ENCODE assay signal across 9 mouse cellular contexts in genomic region chr12:86768986-86769580, GRCm38 (mm10). TPM values are rescaled to one million over a fixed set of nuclear protein-coding genes. Genes with fewer than 3 reads are reported as not detected.
DNase-seq lines count a peak whose midpoint lies in the region; ATAC-seq and TF ChIP-seq lines count a peak whose summit lies in the region.
"Had no signal": no experiment of that assay in that cellular context is flagged by ENCODE, and none has a peak within 500 bp of the region (broad histone marks: within the 10 kb centered on the region; RNA-seq: fewer than 3 reads in every experiment).

No protein-coding gene starts in this region.

- no peak for ATAC-seq in forebrain, postnatal 0 days
- no peak; the same call in 1 of the 2 replicates for ATAC-seq in kidney, postnatal 0 days (replicated peaks; ENCODE audit: low FRiP score, low read depth)
- no peak for ATAC-seq in liver, embryonic 13.5 days (ENCODE audit: low read depth)

- H3K9me3 ChIP-seq in ES-Bruce4 (replicated peaks; ENCODE audit: control insufficient read depth, insufficient read depth, low read length, poor library complexity, severe bottlenecking): no peaks in the 10 kb centered on the region
- no peaks in the 10 kb centered on the region for H3K9me3 ChIP-seq in forebrain, postnatal 0 days (ENCODE audit: low read length)
- no peaks in the 10 kb centered on the region for H3K9me3 ChIP-seq in kidney, postnatal 0 days (replicated peaks; ENCODE audit: low read length)
- no peaks in the 10 kb centered on the region for H3K9me3 ChIP-seq in liver, embryonic 13.5 days (replicated peaks)
- H3K9me3 ChIP-seq: hindbrain, embryonic 15.5 days had no signal

- TF ChIP-seq POLR2A in ES-Bruce4 (IDR thresholded peaks at IDR 0.05; ENCODE audit: insufficient read depth, low read length): no peak

- DNase-seq in 416B (ENCODE audit: low read depth): peak; percentile 77
- peak; percentile 44 for DNase-seq in c-Kit-positive CD71-positive TER-119-positive erythroid progenitor cells, embryonic 14.5 days (ENCODE audit: low spot score)
- DNase-seq in forebrain, postnatal 0 days: peak; percentile 90
- peak; percentile 72 for DNase-seq in kidney, postnatal 0 days (ENCODE audit: low spot score)
- DNase-seq in liver, embryonic 13.5 days: peak; percentile 36
- peak; percentile 90 to 94 for DNase-seq in right cerebral cortex, adult 2 months (ENCODE audit: low spot score in 2 of 2)
- peak; percentile 75 for DNase-seq in urinary bladder, postnatal 25 days (ENCODE audit: low spot score)

- H3K9ac ChIP-seq in ES-Bruce4 (ENCODE audit: low read depth, poor library complexity, severe bottlenecking): no peak overlapping the region
- no peak overlapping the region for H3K9ac ChIP-seq in forebrain, postnatal 0 days
- no peak overlapping the region for H3K9ac ChIP-seq in kidney, postnatal 0 days (ENCODE audit: low read depth, low read length)
- no peak overlapping the region for H3K9ac ChIP-seq in liver, embryonic 13.5 days
- H3K9ac ChIP-seq: hindbrain, embryonic 15.5 days had no signal

- H3K27me3 ChIP-seq in ES-Bruce4 (ENCODE audit: control insufficient read depth, insufficient read depth, low read length, poor library complexity, severe bottlenecking): no peaks in the 10 kb centered on the region
- H3K27me3 ChIP-seq in forebrain, postnatal 0 days (ENCODE audit: insufficient read depth, low read length): no peaks in the 10 kb centered on the region
- H3K27me3 ChIP-seq in kidney, postnatal 0 days (ENCODE audit: insufficient read depth, low read length): no peaks in the 10 kb centered on the region
- H3K27me3 ChIP-seq in liver, embryonic 13.5 days: no peaks in the 10 kb centered on the region
- H3K27me3 ChIP-seq: hindbrain, embryonic 15.5 days had no signal

- H3K4me1 ChIP-seq in ES-Bruce4 (ENCODE audit: control insufficient read depth, insufficient read depth, low read length): peaks cover 9% of the 10 kb centered on the region
- 0 out of 2 replicates have a peak, but pooled peaks cover 5% of the 10 kb centered on the region for H3K4me1 ChIP-seq in forebrain, postnatal 0 days (ENCODE audit: insufficient read depth)
- no peaks in the 10 kb centered on the region; the same call in 1 of the 2 replicates for H3K4me1 ChIP-seq in kidney, postnatal 0 days (replicated peaks; ENCODE audit: insufficient read depth, low read length)
- H3K4me1 ChIP-seq in liver, embryonic 13.5 days (replicated peaks): no peaks in the 10 kb centered on the region

- no peak overlapping the region for H3K4me2 ChIP-seq in forebrain, postnatal 0 days (ENCODE audit: low read depth)
- H3K4me2 ChIP-seq in kidney, postnatal 0 days (ENCODE audit: low read length): no peak overlapping the region
- no peak overlapping the region for H3K4me2 ChIP-seq in liver, embryonic 13.5 days
- H3K4me2 ChIP-seq: hindbrain, embryonic 15.5 days had no signal

- peak; percentile 88 for TF ChIP-seq CTCF in ES-Bruce4 (IDR thresholded peaks at IDR 0.05; ENCODE audit: low read depth, low read length)
- peak; percentile 95 for TF ChIP-seq CTCF in forebrain, postnatal 0 days (IDR thresholded peaks at IDR 0.05; ENCODE audit: low read depth)
- peak; percentile 93 for TF ChIP-seq CTCF in kidney, postnatal 0 days (IDR thresholded peaks at IDR 0.05; ENCODE audit: low read depth)

- TF ChIP-seq EP300 in ES-Bruce4 (IDR thresholded peaks at IDR 0.05; ENCODE audit: insufficient read depth, low read depth, low read length): 0 out of 2 replicates have a peak, but pooled peaks have one; percentile 40

- H3K4me3 ChIP-seq in ES-Bruce4 (ENCODE audit: low read depth, low read length): no peak overlapping the region
- H3K4me3 ChIP-seq in forebrain, postnatal 0 days (ENCODE audit: low read depth, low read length): no peak overlapping the region
- no peak overlapping the region for H3K4me3 ChIP-seq in kidney, postnatal 0 days (replicated peaks; ENCODE audit: low read depth, low read length)
- no peak overlapping the region for H3K4me3 ChIP-seq in liver, embryonic 13.5 days (replicated peaks)
- H3K4me3 ChIP-seq: hindbrain, embryonic 15.5 days had no signal

- no peaks in the 10 kb centered on the region for H3K36me3 ChIP-seq in ES-Bruce4 (ENCODE audit: control insufficient read depth, insufficient read depth, low read length, poor library complexity, severe bottlenecking)
- no peaks in the 10 kb centered on the region for H3K36me3 ChIP-seq in forebrain, postnatal 0 days (ENCODE audit: insufficient read depth)
- H3K36me3 ChIP-seq in kidney, postnatal 0 days (ENCODE audit: insufficient read depth, low read length): no peaks in the 10 kb centered on the region
- H3K36me3 ChIP-seq in liver, embryonic 13.5 days: no peaks in the 10 kb centered on the region
- H3K36me3 ChIP-seq: hindbrain, embryonic 15.5 days had no signal

- 35% methylated on average over 4 of the region's 4 CpGs for WGBS in forebrain, postnatal 0 days
- 33% methylated on average over 4 of the region's 4 CpGs for WGBS in kidney, postnatal 0 days
- WGBS in liver, embryonic 13.5 days (ENCODE audit: insufficient replicate concordance): 28% methylated on average over 4 of the region's 4 CpGs

- H3K27ac ChIP-seq in ES-Bruce4 (ENCODE audit: insufficient read depth, low read length): no peak overlapping the region
- H3K27ac ChIP-seq in forebrain, postnatal 0 days (ENCODE audit: low read depth, low read length): no peak overlapping the region
- no peak overlapping the region for H3K27ac ChIP-seq in kidney, postnatal 0 days
- H3K27ac ChIP-seq in liver, embryonic 13.5 days: no peak overlapping the region

RNA-seq across cellular contexts. Expression of gene Lrrc74a, which starts 34.9 kb away (rescaled TPM):
- polyA plus RNA-seq in ES-Bruce4 (2011; ENCODE audit: insufficient read depth, insufficient read length, low read depth, missing spikeins): not detected in 2 replicates
- total RNA-seq in forebrain, postnatal 0 days (2014; rRNA removed): not detected in 2 replicates
- not detected in 2 replicates for polyA plus RNA-seq in forebrain, postnatal 0 days (2015; fragmentation: Nextera tagmentation; extraction: Ambion mirVana)
- not detected in 2 replicates for polyA plus RNA-seq in kidney, postnatal 0 days (2015; fragmentation: Nextera tagmentation; extraction: Ambion mirVana)
- not detected in 2 replicates for polyA plus RNA-seq in liver, embryonic 13.5 days (2015; fragmentation: Nextera tagmentation; extraction: Ambion mirVana)
- polyA plus RNA-seq: hindbrain, embryonic 15.5 days had no signal

RNA-seq across cellular contexts. Expression of gene Angel1, which starts 42.8 kb away (rescaled TPM):
- 12.0 and 14.4 TPM in 2 replicates for polyA plus RNA-seq in ES-Bruce4 (2011; ENCODE audit: insufficient read depth, insufficient read length, low read depth, missing spikeins)
- 4.5 and 6.5 TPM in 2 replicates for total RNA-seq in forebrain, postnatal 0 days (2014; rRNA removed)
- polyA plus RNA-seq in forebrain, postnatal 0 days (2015; fragmentation: Nextera tagmentation; extraction: Ambion mirVana): 6.2 and 7.1 TPM in 2 replicates
- polyA plus RNA-seq in kidney, postnatal 0 days (2015; fragmentation: Nextera tagmentation; extraction: Ambion mirVana): 6.2 TPM in 2 replicates
- 1.1 and 1.6 TPM in 2 replicates for polyA plus RNA-seq in liver, embryonic 13.5 days (2015; fragmentation: Nextera tagmentation; extraction: Ambion mirVana)

Comparison
In these comparisons a context has a peak if more than half of its experiments do, and no peak if none do; other contexts are left out.
1. DNase-seq: peak in every context shown above with its lines; median percentile 92 in right cerebral cortex, adult 2 months; 90 in forebrain, postnatal 0 days; 77 in 416B; 75 in urinary bladder, postnatal 25 days; 72 in kidney, postnatal 0 days; 44 in c-Kit-positive CD71-positive TER-119-positive erythroid progenitor cells, embryonic 14.5 days; 36 in liver, embryonic 13.5 days.